Mouse (Mus musculus): ENCODE measurements at regions not wholly inside any gene's neighbourhood (a gene's known extent, or its start where the extent isn't known, plus 50 kb on each side); places are given as distances from the start of the nearest gene placed in this dataset.

DNA sequence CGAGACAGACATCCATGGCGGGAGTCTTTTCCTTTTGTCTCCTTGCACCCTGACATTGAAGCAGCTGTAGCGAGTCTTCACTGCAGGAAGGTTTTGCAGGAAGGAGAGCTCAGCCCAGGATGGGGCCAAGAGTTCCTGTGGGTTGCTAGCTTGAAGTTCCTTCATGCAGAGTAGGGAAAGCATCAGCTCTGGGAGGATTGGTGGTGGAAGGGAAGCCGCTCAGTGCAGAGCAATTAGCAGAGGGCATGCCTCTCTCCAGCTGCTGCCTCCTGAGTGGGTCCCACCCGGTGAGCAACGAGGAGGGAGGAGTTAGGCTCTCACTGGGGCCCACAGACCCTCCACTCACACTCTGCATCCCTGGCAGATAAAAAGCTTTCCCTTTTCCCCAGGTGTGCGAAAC, 298.9 kb downstream of the Slc4a3 start:
- H3K4me1 ChIP-seq (ENCODE audit: control insufficient read depth, insufficient read depth, insufficient read length, low read length): no peaks in the 10 kb centered on the region
- TF ChIP-seq POLR2A (IDR thresholded peaks at IDR 0.05; ENCODE audit: low read depth, low read length): no peak
- TF ChIP-seq CTCF (IDR thresholded peaks at IDR 0.05; ENCODE audit: extremely low read depth, insufficient read length, insufficient replicate concordance, low read depth, low read length): no peak
- 41% methylated on average over 7 of the region's 7 CpGs for WGBS

DNA sequence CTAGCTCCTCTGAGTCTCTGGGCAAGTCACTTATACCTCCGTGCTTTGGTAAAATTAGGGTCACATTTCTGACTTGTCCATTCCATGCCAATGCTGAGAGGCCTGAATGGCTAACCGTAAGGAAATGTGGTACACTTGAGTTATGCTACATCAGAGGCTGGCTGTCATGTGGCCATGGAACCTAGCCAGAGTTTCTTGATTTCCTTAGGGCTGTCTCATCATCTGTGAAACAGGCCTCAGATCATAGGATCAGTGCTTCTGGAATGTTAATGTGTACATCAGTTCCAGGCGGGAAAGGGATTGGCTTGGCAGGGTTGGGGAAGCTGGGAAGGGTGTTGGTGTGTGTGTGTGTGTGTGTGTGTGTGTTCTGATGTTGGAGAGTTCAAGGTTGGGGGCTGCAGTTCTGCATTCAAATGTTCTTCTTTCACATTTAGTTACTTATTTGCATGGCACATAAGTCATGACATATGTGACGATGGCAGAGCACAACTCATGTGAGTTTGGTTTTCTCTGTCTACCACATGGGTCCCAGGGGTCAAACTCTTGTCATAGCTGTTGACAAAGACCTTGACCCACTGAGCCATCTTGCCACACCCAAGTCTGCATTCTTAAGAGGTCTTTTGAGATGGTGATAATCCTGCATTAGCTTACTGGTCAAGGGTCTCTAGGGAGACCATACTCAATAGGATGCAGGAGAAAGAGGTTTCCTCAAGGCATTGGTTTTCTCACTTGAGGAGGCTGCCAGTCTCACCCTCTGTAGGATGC, 299.9 kb downstream of the Slc4a3 start:
- TF ChIP-seq POLR2A (IDR thresholded peaks at IDR 0.05; ENCODE audit: low read depth, low read length) (no peak), CTCF (IDR thresholded peaks at IDR 0.05; ENCODE audit: extremely low read depth, insufficient read length, insufficient replicate concordance, low read depth, low read length) (no peak)
- no peaks in the 10 kb centered on the region for H3K27me3 ChIP-seq (ENCODE audit: control insufficient read depth, insufficient read depth, low read length)
- 84% methylated on average over 4 of the region's 4 CpGs for WGBS
- H3K27ac ChIP-seq (ENCODE audit: insufficient read depth, low read depth, low read length): no peak overlapping the region
- H3K36me3 ChIP-seq (ENCODE audit: control insufficient read depth, insufficient read depth, low read length): no peaks in the 10 kb centered on the region
- H3K4me1 ChIP-seq (ENCODE audit: control insufficient read depth, insufficient read depth, insufficient read length, low read length): no peaks in the 10 kb centered on the region
- H3K4me3 ChIP-seq (ENCODE audit: low read depth, low read length): no peak overlapping the region

More for the DNA sequence above, 298.9 kb downstream of the Slc4a3 start:
- H3K4me3 ChIP-seq (ENCODE audit: low read depth, low read length): no peak overlapping the region
- no peak overlapping the region for H3K27ac ChIP-seq (ENCODE audit: insufficient read depth, low read depth, low read length)
- H3K27me3 ChIP-seq (ENCODE audit: control insufficient read depth, insufficient read depth, low read length): no peaks in the 10 kb centered on the region
- no peaks in the 10 kb centered on the region for H3K36me3 ChIP-seq (ENCODE audit: control insufficient read depth, insufficient read depth, low read length)

DNA sequence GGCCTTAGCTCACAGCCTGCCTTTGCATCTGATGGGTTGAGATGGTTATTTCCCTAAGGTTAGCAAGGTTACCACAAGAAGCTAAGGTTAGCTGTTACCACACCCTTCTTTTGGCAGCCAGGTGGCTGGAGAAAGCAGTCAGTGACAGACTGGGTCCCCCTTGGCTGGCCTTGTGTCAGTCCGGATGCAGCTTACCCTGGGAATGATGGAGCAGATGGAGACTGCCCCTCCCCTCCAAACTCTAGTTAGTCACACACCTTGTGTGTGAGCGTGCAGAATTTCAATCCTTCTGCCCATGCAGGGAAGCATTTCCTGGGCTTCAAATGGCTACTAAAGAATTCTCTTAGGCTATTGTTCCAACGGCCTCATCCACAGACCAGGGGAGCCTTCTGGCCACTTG, 301.6 kb downstream of the Slc4a3 start:
- H3K4me3 ChIP-seq (ENCODE audit: low read depth, low read length): no peak overlapping the region
- H3K4me1 ChIP-seq (ENCODE audit: control insufficient read depth, insufficient read depth, insufficient read length, low read length): no peaks in the 10 kb centered on the region
- no peak overlapping the region for H3K27ac ChIP-seq (ENCODE audit: insufficient read depth, low read depth, low read length)
- no peaks in the 10 kb centered on the region for H3K27me3 ChIP-seq (ENCODE audit: control insufficient read depth, insufficient read depth, low read length)
- 78% methylated on average over 3 of the region's 3 CpGs for WGBS
- TF ChIP-seq CTCF (IDR thresholded peaks at IDR 0.05; ENCODE audit: extremely low read depth, insufficient read length, insufficient replicate concordance, low read depth, low read length) (no peak), POLR2A (IDR thresholded peaks at IDR 0.05; ENCODE audit: low read depth, low read length) (no peak)
- no peaks in the 10 kb centered on the region for H3K36me3 ChIP-seq (ENCODE audit: control insufficient read depth, insufficient read depth, low read length)

DNA sequence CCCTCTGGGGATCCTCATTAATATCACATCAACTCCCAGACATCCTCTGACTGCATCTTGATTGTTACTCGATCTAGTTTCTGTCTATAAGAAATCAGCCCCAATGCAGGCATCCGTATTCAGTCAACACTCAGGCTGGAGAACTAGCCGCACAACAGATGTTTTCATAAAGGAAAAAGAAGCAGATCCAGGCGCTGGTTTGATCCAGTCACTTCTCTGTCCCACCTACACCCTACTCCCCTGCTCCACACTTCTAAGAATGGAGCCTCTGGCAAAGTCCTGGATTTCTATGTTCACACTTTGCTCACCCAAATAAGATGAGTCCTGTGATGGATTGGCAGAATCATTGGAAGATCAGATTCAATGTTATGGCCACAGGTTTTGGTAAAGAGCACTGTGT, 302.4 kb downstream of the Slc4a3 start:
- no peak overlapping the region for H3K27ac ChIP-seq (ENCODE audit: insufficient read depth, low read depth, low read length)
- 87% methylated on average over 4 of the region's 4 CpGs for WGBS
- no peak overlapping the region for H3K4me3 ChIP-seq (ENCODE audit: low read depth, low read length)
- TF ChIP-seq POLR2A (IDR thresholded peaks at IDR 0.05; ENCODE audit: low read depth, low read length) (no peak), CTCF (IDR thresholded peaks at IDR 0.05; ENCODE audit: extremely low read depth, insufficient read length, insufficient replicate concordance, low read depth, low read length) (no peak)
- H3K36me3 ChIP-seq (ENCODE audit: control insufficient read depth, insufficient read depth, low read length): no peaks in the 10 kb centered on the region
- no peaks in the 10 kb centered on the region for H3K4me1 ChIP-seq (ENCODE audit: control insufficient read depth, insufficient read depth, insufficient read length, low read length)
- no peaks in the 10 kb centered on the region for H3K27me3 ChIP-seq (ENCODE audit: control insufficient read depth, insufficient read depth, low read length)

DNA sequence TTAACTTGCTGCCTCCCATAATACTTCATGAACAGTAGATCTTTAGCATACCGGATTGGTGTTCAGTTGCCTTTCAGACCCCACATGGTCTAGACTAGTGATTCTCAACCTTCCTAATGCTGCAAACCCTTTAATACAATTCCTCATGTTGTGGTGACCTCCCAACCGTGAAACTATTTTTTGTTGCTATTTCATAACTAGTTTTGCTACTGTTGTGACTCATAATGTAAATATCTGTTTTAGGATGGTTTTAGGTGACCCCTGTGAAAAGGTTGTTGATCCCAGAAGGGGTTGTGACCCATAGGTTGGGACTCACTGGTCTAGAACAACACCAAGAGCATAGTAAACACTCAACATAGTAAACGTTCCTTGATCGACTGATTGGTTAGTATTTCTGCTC, 304.1 kb downstream of the Slc4a3 start:
- 90% methylated on average over 4 of the region's 4 CpGs for WGBS
- Histone ChIP-seq H3K27ac (ENCODE audit: insufficient read depth, low read depth, low read length) (no peak overlapping the region), H3K27me3 (ENCODE audit: control insufficient read depth, insufficient read depth, low read length) (no peaks in the 10 kb centered on the region), H3K36me3 (ENCODE audit: control insufficient read depth, insufficient read depth, low read length) (no peaks in the 10 kb centered on the region), H3K4me1 (ENCODE audit: control insufficient read depth, insufficient read depth, insufficient read length, low read length) (no peaks in the 10 kb centered on the region), H3K4me3 (ENCODE audit: low read depth, low read length) (no peak overlapping the region)
- TF ChIP-seq POLR2A (IDR thresholded peaks at IDR 0.05; ENCODE audit: low read depth, low read length) (no peak), CTCF (IDR thresholded peaks at IDR 0.05; ENCODE audit: extremely low read depth, insufficient read length, insufficient replicate concordance, low read depth, low read length) (no peak)

DNA sequence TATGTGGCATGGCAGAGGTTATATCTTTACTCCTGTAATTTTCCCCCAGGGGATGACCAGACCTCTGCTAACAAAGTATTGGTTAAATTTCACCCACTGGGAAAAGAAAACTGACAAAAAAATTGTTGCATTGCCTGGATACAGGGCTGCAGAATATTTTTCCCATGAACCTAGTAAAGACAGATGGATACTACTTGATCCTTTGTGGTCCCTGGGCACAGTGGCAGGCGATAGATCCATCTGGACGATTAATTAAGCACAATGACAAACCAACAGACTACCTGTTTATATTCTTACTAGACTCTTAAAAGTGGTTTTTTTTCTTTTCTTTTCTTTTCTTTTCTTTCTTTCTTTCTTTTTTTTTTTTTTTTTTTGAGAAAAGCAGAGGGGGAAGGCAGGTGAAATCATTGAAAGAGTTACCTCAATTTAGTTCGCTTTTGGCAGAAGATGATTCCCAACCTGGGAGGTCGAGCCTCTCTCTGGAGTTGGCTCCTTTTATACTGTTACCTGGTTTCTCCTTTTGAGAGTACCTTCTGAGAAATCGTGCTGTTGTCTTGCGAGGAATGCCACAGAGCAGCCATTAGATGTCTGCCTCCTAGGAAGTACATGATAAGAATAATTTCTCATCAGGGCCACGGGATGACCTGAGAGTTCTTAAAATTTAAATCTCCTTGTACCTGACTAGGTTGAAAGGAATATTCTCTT, 312.6 kb downstream of the Slc4a3 start:
- no peak overlapping the region for H3K27ac ChIP-seq (ENCODE audit: insufficient read depth, low read depth, low read length)
- no peak for TF ChIP-seq POLR2A (IDR thresholded peaks at IDR 0.05; ENCODE audit: low read depth, low read length)
- TF ChIP-seq CTCF (IDR thresholded peaks at IDR 0.05; ENCODE audit: extremely low read depth, insufficient read length, insufficient replicate concordance, low read depth, low read length): no peak
- H3K4me3 ChIP-seq (ENCODE audit: low read depth, low read length): no peak overlapping the region
- WGBS: 83% methylated on average over 7 of the region's 7 CpGs
- no peaks in the 10 kb centered on the region for H3K36me3 ChIP-seq (ENCODE audit: control insufficient read depth, insufficient read depth, low read length)
- H3K4me1 ChIP-seq (ENCODE audit: control insufficient read depth, insufficient read depth, insufficient read length, low read length): no peaks in the 10 kb centered on the region
- no peaks in the 10 kb centered on the region for H3K27me3 ChIP-seq (ENCODE audit: control insufficient read depth, insufficient read depth, low read length)

DNA sequence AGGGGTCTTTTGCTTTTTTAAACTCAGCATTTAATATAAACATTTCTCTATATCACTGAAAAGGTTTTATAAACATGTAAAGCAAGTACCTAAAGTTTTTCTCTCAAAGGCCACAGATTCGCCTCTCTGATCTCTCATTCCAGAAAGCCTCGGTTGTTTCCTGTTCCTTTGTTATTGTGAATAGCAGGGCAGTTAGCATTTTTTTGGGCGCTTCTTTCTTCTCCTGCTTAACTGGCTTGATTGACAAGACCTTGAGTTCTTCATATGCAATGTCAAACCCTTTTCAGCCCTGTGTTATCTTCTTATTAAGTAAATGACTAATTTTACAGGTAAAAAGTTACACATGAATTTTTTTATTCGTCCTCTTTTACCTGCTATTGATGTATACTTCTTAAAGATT, 316.7 kb downstream of the Slc4a3 start:
- no peak overlapping the region for H3K4me3 ChIP-seq (ENCODE audit: low read depth, low read length)
- no peak overlapping the region for H3K27ac ChIP-seq (ENCODE audit: insufficient read depth, low read depth, low read length)
- 67% methylated on average over 4 of the region's 4 CpGs for WGBS
- H3K27me3 ChIP-seq (ENCODE audit: control insufficient read depth, insufficient read depth, low read length): no peaks in the 10 kb centered on the region
- H3K4me1 ChIP-seq (ENCODE audit: control insufficient read depth, insufficient read depth, insufficient read length, low read length): no peaks in the 10 kb centered on the region
- H3K36me3 ChIP-seq (ENCODE audit: control insufficient read depth, insufficient read depth, low read length): no peaks in the 10 kb centered on the region
- TF ChIP-seq CTCF (IDR thresholded peaks at IDR 0.05; ENCODE audit: extremely low read depth, insufficient read length, insufficient replicate concordance, low read depth, low read length): no peak
- no peak for TF ChIP-seq POLR2A (IDR thresholded peaks at IDR 0.05; ENCODE audit: low read depth, low read length)
